Mouse (Mus musculus): Measurements from ENCODE around the gene Il1rl2.

DNA sequence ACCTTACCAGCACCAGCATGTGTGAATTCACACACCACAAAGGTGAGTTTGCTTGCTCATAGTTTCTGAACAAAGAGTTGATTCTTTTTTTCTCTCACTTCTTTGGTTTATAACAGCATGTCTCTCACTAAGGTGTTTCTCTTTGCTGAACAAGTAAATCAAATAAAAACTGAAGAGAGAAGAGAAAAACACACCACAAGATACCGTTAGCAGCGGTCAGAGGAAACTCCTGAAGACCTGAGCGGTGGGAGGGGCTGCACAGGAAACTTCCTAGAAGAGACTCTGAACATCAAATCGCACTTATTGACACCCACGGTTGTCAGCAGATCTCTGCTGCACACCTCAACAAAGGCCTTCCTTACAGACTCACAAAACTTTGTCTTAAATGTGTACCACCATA lies 58.4 kb downstream of the Il1rl2 start:
- TF ChIP-seq POLR2A (IDR thresholded peaks at IDR 0.05; ENCODE audit: extremely low read depth, insufficient read depth, low read length) = no peak
- no peak for TF ChIP-seq CTCF (IDR thresholded peaks at IDR 0.05; ENCODE audit: low read depth, low read length)
